20 mouse cellular contexts compared by ENCODE assay signal in genomic region chr12:16649819-16650218, GRCm38 (mm10). TPM values are rescaled to one million over a fixed set of nuclear protein-coding genes. Genes with fewer than 3 reads are reported as not detected.
DNase-seq lines count a peak whose midpoint lies in the region; ATAC-seq and TF ChIP-seq lines count a peak whose summit lies in the region.
"Had no signal": no experiment of that assay in that cellular context is flagged by ENCODE, and none has a peak within 500 bp of the region (broad histone marks: within the 10 kb centered on the region; RNA-seq: fewer than 3 reads in every experiment).

No protein-coding gene starts in this region.

- TF ChIP-seq CTCF in heart, adult 2 months (IDR thresholded peaks at IDR 0.05): no peak
- TF ChIP-seq CTCF in cerebellum, adult 2 months (IDR thresholded peaks at IDR 0.05; ENCODE audit: borderline replicate concordance, insufficient read depth, low read depth, low read length): no peak

- H3K27ac ChIP-seq in heart, adult 2 months: peak overlapping the region; percentile 86
- peak overlapping the region; percentile 73 for H3K27ac ChIP-seq in heart, embryonic 12.5 days (ENCODE audit: poor library complexity, severe bottlenecking)
- H3K27ac ChIP-seq in heart, embryonic 16.5 days (ENCODE audit: low read length): peak overlapping the region; percentile 75
- H3K27ac ChIP-seq in cerebellum, adult 2 months (ENCODE audit: insufficient read depth, low read length): no peak overlapping the region
- H3K27ac ChIP-seq: embryonic facial prominence, embryonic 10.5 days; forebrain, embryonic 13.5 days; hindbrain, embryonic 10.5 days; hindbrain, embryonic 14.5 days; intestine, embryonic 15.5 days had no signal

- H3K9ac ChIP-seq in heart, adult 2 months (ENCODE audit: low read depth, low read length): peak overlapping the region; percentile 47
- H3K9ac ChIP-seq in heart, embryonic 12.5 days: no peak overlapping the region
- no peak overlapping the region for H3K9ac ChIP-seq in heart, embryonic 16.5 days (ENCODE audit: low read length)
- H3K9ac ChIP-seq: forebrain, embryonic 13.5 days; forebrain, postnatal 0 days; hindbrain, embryonic 14.5 days; intestine, embryonic 15.5 days had no signal

- 44% methylated on average over 6 of the region's 6 CpGs for WGBS in heart, adult 2 months
- WGBS in heart, embryonic 12.5 days: 35% methylated on average over 6 of the region's 6 CpGs
- WGBS in heart, embryonic 16.5 days: 29% methylated on average over 6 of the region's 6 CpGs
- 75% methylated on average over 6 of the region's 6 CpGs for WGBS in cerebellum, adult 2 months

- ATAC-seq in heart, embryonic 12.5 days (ENCODE audit: insufficient number of reproducible peaks, low FRiP score): peak; percentile 54; the same call in 1 of the 2 replicates
- ATAC-seq in heart, embryonic 16.5 days (replicated peaks; ENCODE audit: extremely low read depth, insufficient read depth, low FRiP score): peak; percentile 45
- ATAC-seq: activated CD4-positive, CD25-positive, alpha-beta regulatory T cell, adult 4 months; forebrain, embryonic 13.5 days; forebrain, postnatal 0 days; intestine, embryonic 15.5 days; Patski had no signal

- DNase-seq in heart, adult 2 months: peak in 1 of 2 experiments; percentile 36
- DNase-seq in heart, adult 8-10 months (ENCODE audit: low spot score): no peak
- DNase-seq in cerebellum, adult 2 months: no peak
- DNase-seq in cerebellum, adult 18-20 months: no peak
- DNase-seq: adrenal gland, postnatal 14 days; cerebellum, adult 11-12 months; cerebellum, postnatal 10 days; forebrain, postnatal 0 days; gastrocnemius, postnatal 36 days; kidney, adult 2 months had no signal

- peaks cover 3% of the 10 kb centered on the region for H3K4me1 ChIP-seq in heart, adult 2 months (ENCODE audit: control insufficient read depth, insufficient read depth, low read length)
- H3K4me1 ChIP-seq in heart, embryonic 12.5 days (replicated peaks): peaks cover 28% of the 10 kb centered on the region
- H3K4me1 ChIP-seq in heart, embryonic 16.5 days (ENCODE audit: control insufficient read depth, insufficient read depth, low read length): peaks cover 15% of the 10 kb centered on the region
- H3K4me1 ChIP-seq in cerebellum, adult 2 months (ENCODE audit: control insufficient read depth, insufficient read depth, low read length): no peaks in the 10 kb centered on the region

- peak; percentile 88 for TF ChIP-seq EP300 in heart, adult 2 months (IDR thresholded peaks at IDR 0.05; ENCODE audit: insufficient read depth, low read depth, low read length)

- H3K79me2 ChIP-seq in heart, adult 2 months (replicated peaks; ENCODE audit: control insufficient read depth, insufficient read depth, low read length): no peaks in the 10 kb centered on the region

- H3K36me3 ChIP-seq in heart, adult 2 months (ENCODE audit: control insufficient read depth, insufficient read depth, low read length): no peaks in the 10 kb centered on the region
- H3K36me3 ChIP-seq in heart, embryonic 12.5 days: no peaks in the 10 kb centered on the region
- H3K36me3 ChIP-seq in heart, embryonic 16.5 days (ENCODE audit: control insufficient read depth, insufficient read depth): no peaks in the 10 kb centered on the region
- H3K36me3 ChIP-seq: embryonic facial prominence, embryonic 10.5 days; hindbrain, embryonic 10.5 days; intestine, embryonic 15.5 days had no signal

- H3K27me3 ChIP-seq in heart, adult 2 months (ENCODE audit: control insufficient read depth, insufficient read depth, low read length): no peaks in the 10 kb centered on the region
- peaks cover 19% of the 10 kb centered on the region for H3K27me3 ChIP-seq in heart, embryonic 12.5 days (replicated peaks)
- H3K27me3 ChIP-seq in heart, embryonic 16.5 days (ENCODE audit: control insufficient read depth, insufficient read depth, low read length): peaks cover 20% of the 10 kb centered on the region
- H3K27me3 ChIP-seq in cerebellum, adult 2 months (ENCODE audit: control insufficient read depth, insufficient read depth, low read length): no peaks in the 10 kb centered on the region; the same call in 1 of the 2 replicates

- peak; percentile 50; the same call in 1 of the 2 replicates for TF ChIP-seq POLR2A in heart, adult 2 months (IDR thresholded peaks at IDR 0.05; ENCODE audit: insufficient read depth, low read depth, low read length)
- no peak for TF ChIP-seq POLR2A in cerebellum, adult 2 months (IDR thresholded peaks at IDR 0.05; ENCODE audit: borderline replicate concordance, insufficient read depth, low read length)

- no peaks in the 10 kb centered on the region for H3K9me3 ChIP-seq in heart, embryonic 12.5 days (replicated peaks)
- H3K9me3 ChIP-seq in heart, embryonic 16.5 days (replicated peaks; ENCODE audit: control insufficient read depth, low read length): no peaks in the 10 kb centered on the region
- H3K9me3 ChIP-seq: embryonic facial prominence, embryonic 10.5 days; forebrain, embryonic 13.5 days; hindbrain, embryonic 10.5 days; intestine, embryonic 15.5 days had no signal

- H3K4me3 ChIP-seq in heart, adult 2 months: no peak overlapping the region
- no peak overlapping the region for H3K4me3 ChIP-seq in heart, embryonic 12.5 days
- H3K4me3 ChIP-seq in heart, embryonic 16.5 days (ENCODE audit: low read length): no peak overlapping the region
- H3K4me3 ChIP-seq in cerebellum, adult 2 months (replicated peaks; ENCODE audit: insufficient read depth, low read depth, low read length): no peak overlapping the region
- H3K4me3 ChIP-seq: embryonic facial prominence, embryonic 10.5 days; forebrain, embryonic 13.5 days; hindbrain, embryonic 10.5 days; intestine, embryonic 15.5 days had no signal

- no peak overlapping the region for H3K4me2 ChIP-seq in heart, embryonic 12.5 days
- no peak overlapping the region for H3K4me2 ChIP-seq in heart, embryonic 16.5 days (ENCODE audit: low read depth, low read length)
- H3K4me2 ChIP-seq: forebrain, embryonic 13.5 days; hindbrain, embryonic 14.5 days; intestine, embryonic 15.5 days had no signal

- intact Hi-C loops in heart, adult 2 months (cut with DNase I): no loop called here

RNA-seq across cellular contexts. Expression of gene Ntsr2, which starts 3.4 kb away (rescaled TPM):
- total RNA-seq in heart, adult 2 months (2021): 1 to 10 TPM; 7.9 to 9.3 TPM
- polyA plus RNA-seq in heart, adult 2 months (2012; rRNA removed): 15.1 and 20.5 TPM in 2 replicates
- total RNA-seq in heart, adult 8-10 months (2022): 1 to 10 TPM; 6.5 to 7.8 (median 6.8) TPM
- polyA plus RNA-seq in heart, embryonic 12.5 days (2016; fragmentation: Nextera tagmentation; extraction: Ambion mirVana): not detected in 2 replicates
- 0.12 and 0.14 TPM in 2 replicates for polyA plus RNA-seq in heart, embryonic 16.5 days (2015; fragmentation: Nextera tagmentation; extraction: Ambion mirVana)
- 243 and 262 TPM in 2 replicates for polyA plus RNA-seq in cerebellum, adult 2 months (2012; rRNA removed)
- total RNA-seq: adrenal gland, postnatal 14 days; CH12.LX had no signal
- polyA plus RNA-seq: activated CD4-positive, CD25-positive, alpha-beta regulatory T cell, adult 4 months; embryonic facial prominence, embryonic 10.5 days; hindbrain, embryonic 10.5 days; Patski had no signal

RNA-seq across cellular contexts. Expression of gene Lpin1, which starts 39.1 kb away (rescaled TPM):
- total RNA-seq in heart, adult 2 months (2021): 100 to 1,000 TPM; 160 to 171 TPM
- polyA plus RNA-seq in heart, adult 2 months (2012; rRNA removed): 96.8 and 110 TPM in 2 replicates
- total RNA-seq in heart, adult 8-10 months (2022): 100 to 1,000 TPM; 152 to 176 (median 162) TPM
- polyA plus RNA-seq in heart, embryonic 12.5 days (2016; fragmentation: Nextera tagmentation; extraction: Ambion mirVana): 6.5 and 6.9 TPM in 2 replicates
- 7.5 and 8.3 TPM in 2 replicates for polyA plus RNA-seq in heart, embryonic 16.5 days (2015; fragmentation: Nextera tagmentation; extraction: Ambion mirVana)
- polyA plus RNA-seq in cerebellum, adult 2 months (2012; rRNA removed): 37.2 and 38.6 TPM in 2 replicates

Comparison
In these comparisons a context has a peak if more than half of its experiments do, and no peak if none do; other contexts are left out.
1. RNA of gene Ntsr2, which starts 3.4 kb away (polyA plus RNA-seq): 243 to 262 TPM in cerebellum, adult 2 months and 15.1 to 20.5 TPM in heart, adult 2 months; 0.12 to 0.14 TPM in heart, embryonic 16.5 days and not detected in heart, embryonic 12.5 days; every median in the first group is over 10 times any median in the second.